Comparison of ENCODE assay signal across 8 mouse cellular contexts in genomic region chr6:73221189-73221957, GRCm38 (mm10). TPM values are rescaled to one million over a fixed set of nuclear protein-coding genes. Genes with fewer than 3 reads are reported as not detected.
DNase-seq lines count a peak whose midpoint lies in the region; ATAC-seq and TF ChIP-seq lines count a peak whose summit lies in the region.

Gene Dnah6 (minus strand): TSS chr6:73221651.

- peak; percentile 99 for ATAC-seq in cerebellum, adult (ENCODE audit: insufficient number of reproducible peaks, low FRiP score, low TSS enrichment)
- peak; percentile 99 for ATAC-seq in forebrain, embryonic 15.5 days (replicated peaks)
- ATAC-seq in liver, postnatal 0 days: peak; percentile 91
- ATAC-seq in neural tube, embryonic 13.5 days (ENCODE audit: low read depth): peak; percentile 99

- peak within 1 kb of the TSS; percentile 31 for H3K9ac ChIP-seq in forebrain, embryonic 15.5 days (replicated peaks)
- peak within 1 kb of the TSS; percentile 46 for H3K9ac ChIP-seq in liver, postnatal 0 days (replicated peaks)
- peak within 1 kb of the TSS; percentile 52 for H3K9ac ChIP-seq in neural tube, embryonic 13.5 days

- H3K27me3 ChIP-seq in E14TG2a.4 (ENCODE audit: insufficient read depth, low read length): no peaks in the 10 kb centered on the region
- no peaks in the 10 kb centered on the region for H3K27me3 ChIP-seq in forebrain, embryonic 15.5 days
- H3K27me3 ChIP-seq in liver, postnatal 0 days (ENCODE audit: insufficient read depth, low read length): no peaks in the 10 kb centered on the region
- H3K27me3 ChIP-seq in neural tube, embryonic 13.5 days: no peaks in the 10 kb centered on the region

- no peaks in the 10 kb centered on the region for H3K9me3 ChIP-seq in E14TG2a.4 (ENCODE audit: low read length)
- H3K9me3 ChIP-seq in forebrain, embryonic 15.5 days: no peaks in the 10 kb centered on the region
- no peaks in the 10 kb centered on the region for H3K9me3 ChIP-seq in liver, postnatal 0 days (ENCODE audit: low read length)
- no peaks in the 10 kb centered on the region for H3K9me3 ChIP-seq in neural tube, embryonic 13.5 days

- intact Hi-C loops in heart, postnatal 25 days (cut with DNase I): loop anchor here (10.0 kb wide), 1 partner anchor 577 kb away; no protein-coding TSS in a partner anchor

- no peak for TF ChIP-seq EP300 in liver, postnatal 0 days (IDR thresholded peaks at IDR 0.05; ENCODE audit: low read depth)

- TF ChIP-seq CTCF in E14TG2a.4 (conservative IDR thresholded peaks at IDR 0.05; ENCODE audit: low read length): no peak
- no peak for TF ChIP-seq CTCF in liver, postnatal 0 days (IDR thresholded peaks at IDR 0.05; ENCODE audit: low read depth)

- peak within 1 kb of the TSS; percentile 51; the same call in 1 of the 2 replicates for H3K27ac ChIP-seq in forebrain, embryonic 15.5 days (replicated peaks)
- H3K27ac ChIP-seq in liver, postnatal 0 days (ENCODE audit: low read depth): peak within 1 kb of the TSS; percentile 70
- H3K27ac ChIP-seq in neural tube, embryonic 13.5 days (replicated peaks): peak within 1 kb of the TSS; percentile 71

- H3K4me3 ChIP-seq in E14TG2a.4 (replicated peaks; ENCODE audit: low read length): peak within 1 kb of the TSS; percentile 70
- peak within 1 kb of the TSS; percentile 42 for H3K4me3 ChIP-seq in forebrain, embryonic 15.5 days
- peak within 1 kb of the TSS; percentile 37 for H3K4me3 ChIP-seq in liver, postnatal 0 days (ENCODE audit: low read depth, low read length)
- peak within 1 kb of the TSS; percentile 42 for H3K4me3 ChIP-seq in neural tube, embryonic 13.5 days

- peak; percentile 82 for DNase-seq in heart, postnatal 25 days (ENCODE audit: low spot score)
- peak; percentile 91 for DNase-seq in layer of hippocampus, adult 11-12 months (ENCODE audit: low spot score)
- peak; percentile 80 for DNase-seq in liver, postnatal 0 days
- peak; percentile 94 for DNase-seq in telencephalon, adult 2 months (ENCODE audit: low read depth, low spot score)

- 29% methylated on average over 25 of the region's 25 CpGs for WGBS in forebrain, embryonic 15.5 days
- 33% methylated on average over 25 of the region's 25 CpGs for WGBS in liver, postnatal 0 days (ENCODE audit: insufficient replicate concordance)
- 33% methylated on average over 25 of the region's 25 CpGs for WGBS in neural tube, embryonic 13.5 days

- peak within 1 kb of the TSS; percentile 61 for H3K4me2 ChIP-seq in forebrain, embryonic 15.5 days (replicated peaks)
- peak within 1 kb of the TSS; percentile 72 for H3K4me2 ChIP-seq in liver, postnatal 0 days (ENCODE audit: low read depth, low read length)
- peak within 1 kb of the TSS; percentile 62 for H3K4me2 ChIP-seq in neural tube, embryonic 13.5 days

- H3K36me3 ChIP-seq in E14TG2a.4 (ENCODE audit: insufficient read depth, low read length): no peaks in the 10 kb centered on the region
- no peaks in the 10 kb centered on the region for H3K36me3 ChIP-seq in forebrain, embryonic 15.5 days
- no peaks in the 10 kb centered on the region for H3K36me3 ChIP-seq in liver, postnatal 0 days (replicated peaks; ENCODE audit: insufficient read depth, low read length)
- H3K36me3 ChIP-seq in neural tube, embryonic 13.5 days: no peaks in the 10 kb centered on the region

- H3K4me1 ChIP-seq in E14TG2a.4 (replicated peaks; ENCODE audit: low read depth, low read length): peaks cover 38% of the 10 kb centered on the region
- H3K4me1 ChIP-seq in forebrain, embryonic 15.5 days: peaks cover 11% of the 10 kb centered on the region
- H3K4me1 ChIP-seq in liver, postnatal 0 days (ENCODE audit: insufficient read depth): no peaks in the 10 kb centered on the region
- peaks cover 10% of the 10 kb centered on the region for H3K4me1 ChIP-seq in neural tube, embryonic 13.5 days (replicated peaks)

RNA-seq across cellular contexts. Expression of gene Dnah6, which starts in this region (rescaled TPM):
- polyA plus RNA-seq in forebrain, embryonic 15.5 days (2015; fragmentation: Nextera tagmentation; extraction: Ambion mirVana): 0.27 and 0.37 TPM in 2 replicates
- under 1 TPM; 0.08 to 0.11 TPM for total RNA-seq in heart, postnatal 25 days (2021)
- polyA plus RNA-seq in liver, postnatal 0 days (2015; fragmentation: Nextera tagmentation; extraction: Ambion mirVana): 0.01 TPM in 2 replicates
- polyA plus RNA-seq in neural tube, embryonic 13.5 days (2015; fragmentation: Nextera tagmentation; extraction: Ambion mirVana): 0.08 TPM in 2 replicates

Comparison
In these comparisons a context has a peak if more than half of its experiments do, and no peak if none do; other contexts are left out.
1. Peak in every context shown above with its lines: DNase-seq, ATAC-seq, H3K4me3 ChIP-seq and H3K27ac ChIP-seq.
2. Peak in ATAC-seq, H3K4me3 ChIP-seq, H3K27ac ChIP-seq, H3K9ac ChIP-seq and H3K4me2 ChIP-seq in forebrain, embryonic 15.5 days; RNA of the gene not detected or under 1 TPM.
3. Peak in DNase-seq in heart, postnatal 25 days; RNA of the gene not detected or under 1 TPM.
4. Peak in DNase-seq, ATAC-seq, H3K4me3 ChIP-seq, H3K27ac ChIP-seq, H3K9ac ChIP-seq and H3K4me2 ChIP-seq in liver, postnatal 0 days; RNA of the gene not detected or under 1 TPM.
5. Peak in ATAC-seq, H3K4me3 ChIP-seq, H3K27ac ChIP-seq, H3K9ac ChIP-seq and H3K4me2 ChIP-seq in neural tube, embryonic 13.5 days; RNA of the gene not detected or under 1 TPM.